26 mouse cellular contexts compared by ENCODE assay signal in genomic region chrX:142981530-142982130, GRCm38 (mm10). TPM values are rescaled to one million over a fixed set of nuclear protein-coding genes. Genes with fewer than 3 reads are reported as not detected.
DNase-seq lines count a peak whose midpoint lies in the region; ATAC-seq and TF ChIP-seq lines count a peak whose summit lies in the region.
"Had no signal": no experiment of that assay in that cellular context is flagged by ENCODE, and none has a peak within 500 bp of the region (broad histone marks: within the 10 kb centered on the region; RNA-seq: fewer than 3 reads in every experiment).

No protein-coding gene starts in this region.

- ATAC-seq in erythroblast, adult 5-6 weeks (replicated peaks; ENCODE audit: low FRiP score, poor library complexity, severe bottlenecking), result peak; percentile 96
- peak; percentile 97 for ATAC-seq in liver, embryonic 14.5 days (ENCODE audit: insufficient read depth)
- no peak for ATAC-seq in midbrain, embryonic 13.5 days
- ATAC-seq: forebrain, embryonic 13.5 days had no signal

- H3K9ac ChIP-seq in liver, embryonic 14.5 days (replicated peaks), result peak overlapping the region; percentile 51
- no peak overlapping the region for H3K9ac ChIP-seq in midbrain, embryonic 13.5 days (replicated peaks)
- H3K9ac ChIP-seq: forebrain, embryonic 13.5 days; hindbrain, embryonic 14.5 days; kidney, embryonic 15.5 days; limb, embryonic 12.5 days; lung, embryonic 14.5 days; neural tube, embryonic 13.5 days had no signal

- peak overlapping the region; percentile 62 for H3K4me2 ChIP-seq in liver, embryonic 14.5 days (ENCODE audit: low read depth)
- no peak overlapping the region for H3K4me2 ChIP-seq in midbrain, embryonic 13.5 days (replicated peaks)
- H3K4me2 ChIP-seq: forebrain, embryonic 13.5 days; hindbrain, embryonic 14.5 days; kidney, embryonic 15.5 days; limb, embryonic 12.5 days; lung, embryonic 14.5 days; midbrain, embryonic 11.5 days; neural tube, embryonic 13.5 days had no signal

- peak overlapping the region; percentile 65 for H3K27ac ChIP-seq in bone marrow, adult 2 months (ENCODE audit: control insufficient read depth, insufficient read depth, low read depth, low read length, poor library complexity)
- H3K27ac ChIP-seq in liver, embryonic 14.5 days, result peak overlapping the region; percentile 93
- no peak overlapping the region for H3K27ac ChIP-seq in midbrain, embryonic 13.5 days
- H3K27ac ChIP-seq: forebrain, embryonic 13.5 days; heart, adult 2 months; hindbrain, embryonic 14.5 days; kidney, embryonic 15.5 days; left cerebral cortex, adult 2 months; limb, embryonic 12.5 days; neural tube, embryonic 13.5 days had no signal

- peak; percentile 69 for TF ChIP-seq EP300 in liver, embryonic 14.5 days (IDR thresholded peaks at IDR 0.05; ENCODE audit: low read depth)

- no peak for TF ChIP-seq CTCF in bone marrow, adult 2 months (IDR thresholded peaks at IDR 0.05; ENCODE audit: control insufficient read depth, insufficient read depth, low read length)
- TF ChIP-seq CTCF in liver, embryonic 14.5 days (IDR thresholded peaks at IDR 0.05; ENCODE audit: low read depth), result no peak

- H3K36me3 ChIP-seq in liver, embryonic 14.5 days (replicated peaks; ENCODE audit: control insufficient read depth, insufficient read depth, low read depth), result no peaks in the 10 kb centered on the region
- no peaks in the 10 kb centered on the region for H3K36me3 ChIP-seq in midbrain, embryonic 13.5 days
- H3K36me3 ChIP-seq: kidney, embryonic 15.5 days; limb, embryonic 12.5 days; neural tube, embryonic 13.5 days had no signal

- H3K4me1 ChIP-seq in bone marrow, adult 2 months (ENCODE audit: control insufficient read depth, insufficient read depth, low read length), result no peaks in the 10 kb centered on the region; the same call in none of the 2 replicates
- peaks cover 22 to 30% of the 10 kb centered on the region in 2 experiments for H3K4me1 ChIP-seq in liver, embryonic 14.5 days (replicated peaks; ENCODE audit: control insufficient read depth in 2 of 2, insufficient read depth in 2 of 2, low read length in 1 of 2)
- H3K4me1 ChIP-seq in midbrain, embryonic 13.5 days (replicated peaks), result no peaks in the 10 kb centered on the region
- H3K4me1 ChIP-seq: forebrain, embryonic 13.5 days; kidney, embryonic 15.5 days; limb, embryonic 12.5 days; neural tube, embryonic 13.5 days had no signal

- no peaks in the 10 kb centered on the region for H3K9me3 ChIP-seq in liver, embryonic 14.5 days (ENCODE audit: control insufficient read depth, low read length)
- no peaks in the 10 kb centered on the region for H3K9me3 ChIP-seq in midbrain, embryonic 13.5 days
- H3K9me3 ChIP-seq: forebrain, embryonic 13.5 days; kidney, embryonic 15.5 days; limb, embryonic 12.5 days; neural tube, embryonic 13.5 days had no signal

- TF ChIP-seq POLR2A in bone marrow, adult 2 months (IDR thresholded peaks at IDR 0.05; ENCODE audit: borderline replicate concordance, control insufficient read depth, low read depth, low read length), result no peak

- DNase-seq in liver, embryonic 14.5 days (ENCODE audit: low read depth in 3 of 3, low spot score in 3 of 3), result peak; percentile 53 to 62 (median 54)
- peak; percentile 3 to 6 for DNase-seq in spleen, postnatal 14 days (ENCODE audit: low spot score in 2 of 2)
- DNase-seq in gastrocnemius, adult 18-20 months (ENCODE audit: low spot score), result no peak
- no peak for DNase-seq in testis, postnatal 10 days (ENCODE audit: low spot score)
- DNase-seq: adrenal gland, postnatal 10 days; cerebellum, adult 18-20 months; cerebellum, postnatal 36 days; gastrocnemius, postnatal 10 days; heart, adult 2 months; heart, postnatal 36 days; kidney, postnatal 4 days; layer of hippocampus, adult 9-11 months; lung, embryonic 14.5 days; lung, postnatal 36 days; right cerebral cortex, adult 18-20 months; thymus, postnatal 25 days had no signal

- no peak overlapping the region for H3K4me3 ChIP-seq in bone marrow, adult 2 months (replicated peaks; ENCODE audit: control insufficient read depth, low read depth, low read length)
- peak overlapping the region in 1 of 2 experiments; percentile 4; a peak in 2 of 4 replicates for H3K4me3 ChIP-seq in liver, embryonic 14.5 days (ENCODE audit: insufficient read depth in 1 of 2, low read depth in 2 of 2, low read length in 2 of 2)
- H3K4me3 ChIP-seq in midbrain, embryonic 13.5 days (replicated peaks), result no peak overlapping the region
- H3K4me3 ChIP-seq: forebrain, embryonic 13.5 days; heart, adult 2 months; kidney, embryonic 15.5 days; left cerebral cortex, adult 2 months; limb, embryonic 12.5 days; neural tube, embryonic 13.5 days had no signal

- H3K27me3 ChIP-seq in liver, embryonic 14.5 days (ENCODE audit: control insufficient read depth, insufficient read depth, low read length), result no peaks in the 10 kb centered on the region
- H3K27me3 ChIP-seq in midbrain, embryonic 13.5 days, result peaks cover 40% of the 10 kb centered on the region

- 79% methylated on average over 3 of the region's 3 CpGs for WGBS in bone marrow, adult 2 months
- 52% methylated on average over 3 of the region's 3 CpGs for WGBS in liver, embryonic 14.5 days (ENCODE audit: insufficient replicate concordance)
- WGBS in midbrain, embryonic 13.5 days, result 92% methylated on average over 3 of the region's 3 CpGs

RNA-seq across cellular contexts. Expression of gene Ammecr1, which starts 15.1 kb away (rescaled TPM):
- polyA plus RNA-seq in bone marrow, adult 2 months (2011; ENCODE audit: insufficient read depth, insufficient read length, low replicate concordance, missing spikeins), result 6.6 and 12.6 TPM in 2 replicates
- 38.5 and 46.1 TPM in 2 replicates for total RNA-seq in erythroblast, adult 5-6 weeks (2015; ENCODE audit: low replicate concordance)
- 34.6 and 43.8 TPM in 2 replicates for total RNA-seq in erythroblast, adult 5-6 weeks (2017; ENCODE audit: low replicate concordance)
- polyA plus RNA-seq in liver, embryonic 14.5 days (2012; rRNA removed), result 3.2 and 5.0 TPM in 2 replicates
- 12.8 and 14.8 TPM in 2 replicates for polyA plus RNA-seq in liver, embryonic 14.5 days (2014; fragmentation: Nextera tagmentation; extraction: Ambion mirVana)
- total RNA-seq in gastrocnemius, adult 18-20 months (2021), result 1 to 10 TPM; 3.9 to 4.2 TPM
- 4.9 and 5.3 TPM in 2 replicates for polyA plus RNA-seq in midbrain, embryonic 13.5 days (2015; fragmentation: Nextera tagmentation; extraction: Ambion mirVana)

Comparison
In these comparisons a context has a peak if more than half of its experiments do, and no peak if none do; other contexts are left out.
1. DNase-seq: peak in liver, embryonic 14.5 days (3 of 3) and spleen, postnatal 14 days (2 of 2); none in gastrocnemius, adult 18-20 months (single experiment) and testis, postnatal 10 days (single experiment).